Mouse (Mus musculus): ENCODE measurements around the gene Sowahd. TPM values are rescaled to one million over a fixed set of nuclear protein-coding genes. Genes with fewer than 3 reads are reported as not detected.

Gene Sowahd
- polyA plus RNA-seq, 1 experiment from 2014 or later = not detected

Other genes with a start within 250 kb of the Sowahd start
- gene Ube2a, start 174.9 kb upstream of the Sowahd start, polyA plus RNA-seq (2015; fragmentation: Nextera tagmentation; extraction: Ambion mirVana) = 114 and 116 TPM in 2 replicates
- 20.9 and 21.0 TPM in 2 replicates for gene C330007P06Rik, start 174.7 kb upstream of the Sowahd start, polyA plus RNA-seq (2015; fragmentation: Nextera tagmentation; extraction: Ambion mirVana)
- gene Nkrf, start 145.9 kb upstream of the Sowahd start, polyA plus RNA-seq (2015; fragmentation: Nextera tagmentation; extraction: Ambion mirVana) = 19.5 and 20.3 TPM in 2 replicates
- gene Sept6, start 57.1 kb upstream of the Sowahd start, polyA plus RNA-seq (2015; fragmentation: Nextera tagmentation; extraction: Ambion mirVana) = 78.2 and 87.8 TPM in 2 replicates
- 229 and 259 TPM in 2 replicates for gene Rpl39, start 36.6 kb downstream of the Sowahd start, polyA plus RNA-seq (2015; fragmentation: Nextera tagmentation; extraction: Ambion mirVana)
- gene Upf3b, start 61.5 kb downstream of the Sowahd start, polyA plus RNA-seq (2015; fragmentation: Nextera tagmentation; extraction: Ambion mirVana) = 29.8 and 32.8 TPM in 2 replicates
- 26.2 and 26.8 TPM in 2 replicates for gene Nkap, start 78.0 kb downstream of the Sowahd start, polyA plus RNA-seq (2015; fragmentation: Nextera tagmentation; extraction: Ambion mirVana)
- gene Akap14, start 120.0 kb downstream of the Sowahd start, polyA plus RNA-seq (2015; fragmentation: Nextera tagmentation; extraction: Ambion mirVana) = 0.57 and 0.82 TPM in 2 replicates
- 605 and 635 TPM in 2 replicates for gene Ndufa1, start 142.3 kb downstream of the Sowahd start, polyA plus RNA-seq (2015; fragmentation: Nextera tagmentation; extraction: Ambion mirVana)
- 20.8 and 23.2 TPM in 2 replicates for gene Rnf113a1, start 142.4 kb downstream of the Sowahd start, polyA plus RNA-seq (2015; fragmentation: Nextera tagmentation; extraction: Ambion mirVana)
- not detected in 2 replicates for gene Gm9, start 162.2 kb downstream of the Sowahd start, polyA plus RNA-seq (2015; fragmentation: Nextera tagmentation; extraction: Ambion mirVana)
- not detected in 2 replicates for gene Rhox1, start 173.4 kb downstream of the Sowahd start, polyA plus RNA-seq (2015; fragmentation: Nextera tagmentation; extraction: Ambion mirVana)
- gene Rhox2a, start 196.1 kb downstream of the Sowahd start, polyA plus RNA-seq (2015; fragmentation: Nextera tagmentation; extraction: Ambion mirVana) = not detected in 2 replicates
- not detected in 2 replicates for gene Rhox3a, start 201.1 kb downstream of the Sowahd start, polyA plus RNA-seq (2015; fragmentation: Nextera tagmentation; extraction: Ambion mirVana)
- not detected in 2 replicates for gene Rhox4a, start 216.5 kb downstream of the Sowahd start, polyA plus RNA-seq (2015; fragmentation: Nextera tagmentation; extraction: Ambion mirVana)